Mouse (Mus musculus): ENCODE measurements around the gene Nap1l1. TPM values are rescaled to one million over a fixed set of nuclear protein-coding genes. Genes with fewer than 3 reads are reported as not detected.

Gene Nap1l1
- 200 and 254 TPM in 2 replicates for polyA plus RNA-seq (2012)

DNA sequence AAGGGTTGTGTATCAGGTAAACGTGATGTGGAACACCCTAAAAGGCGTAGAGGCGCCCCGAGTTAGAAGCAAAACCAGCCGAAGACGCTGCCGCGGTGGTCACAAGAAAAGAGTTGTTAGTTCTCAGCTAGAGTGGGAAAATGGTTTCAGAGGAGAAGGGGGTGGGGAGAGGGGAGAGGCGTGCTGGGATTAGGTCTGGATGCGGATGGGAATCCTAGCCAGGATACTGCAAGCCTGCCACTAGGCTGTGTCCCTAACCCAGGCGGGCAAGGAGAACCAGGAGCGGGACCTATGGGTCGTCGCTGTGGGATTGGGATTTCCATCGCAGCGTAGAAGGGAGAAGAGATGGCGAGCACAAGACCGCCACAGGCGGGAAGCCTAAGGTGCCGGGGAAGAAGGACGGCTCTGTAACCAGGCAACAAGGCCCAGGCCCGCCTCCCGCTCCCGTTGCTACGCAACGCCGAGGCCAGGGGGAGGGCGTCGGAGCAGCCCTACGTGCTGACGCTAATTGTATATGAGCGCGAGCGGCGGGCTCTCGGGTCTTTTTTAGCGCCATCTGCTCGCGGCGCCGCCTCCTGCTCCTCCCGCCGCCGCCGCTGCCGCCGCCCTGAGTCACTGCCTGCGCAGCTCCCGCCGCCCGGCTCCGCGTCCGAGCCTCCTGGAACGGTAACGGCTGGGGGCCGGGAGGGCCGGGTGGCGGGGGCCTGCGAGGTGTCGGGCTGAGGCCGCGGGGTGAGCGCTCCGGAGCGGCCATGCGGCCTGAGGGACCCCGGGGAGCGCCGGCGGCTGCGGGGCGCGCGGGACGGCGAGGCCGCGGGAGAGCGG, at the start of gene Nap1l1:
Gene Nap1l1, plus strand, starts transcription at position 538 of the 825 bp plus-strand sequence.
- TF ChIP-seq GATA1 (IDR thresholded peaks at IDR 0.05; ENCODE audit: low read length) = no peak

GRCm38 (mm10) chr10:111426491-111426890, 46.5 kb upstream of the Nap1l1 start:
- no peak for TF ChIP-seq GATA1 (IDR thresholded peaks at IDR 0.05; ENCODE audit: low read length)

DNA sequence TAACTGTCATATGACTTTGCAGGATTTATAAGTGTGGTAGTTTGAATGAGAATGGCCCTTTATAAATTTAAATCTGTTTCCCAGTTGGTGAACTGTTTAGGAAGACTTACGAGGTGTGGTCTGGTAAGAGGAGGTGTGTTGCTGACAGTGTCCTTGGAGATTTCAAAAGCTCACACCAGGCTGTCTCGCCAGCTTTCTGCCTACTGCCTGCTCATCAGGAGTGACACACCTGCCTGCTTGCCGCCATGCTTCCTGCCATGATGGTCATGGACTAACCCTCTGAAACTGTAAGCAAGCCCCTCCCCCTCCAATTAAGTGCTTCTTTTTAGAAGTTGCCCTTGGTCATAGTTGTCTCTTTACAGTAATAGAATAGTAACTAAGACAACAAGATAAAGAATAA, 39.5 kb upstream of the Nap1l1 start:
- TF ChIP-seq GATA1 (IDR thresholded peaks at IDR 0.05; ENCODE audit: low read length) = no peak

GRCm38 (mm10) chr10:111441034-111441440, 32.0 kb upstream of the Nap1l1 start:
- no peak for TF ChIP-seq GATA1 (IDR thresholded peaks at IDR 0.05; ENCODE audit: low read length)

DNA sequence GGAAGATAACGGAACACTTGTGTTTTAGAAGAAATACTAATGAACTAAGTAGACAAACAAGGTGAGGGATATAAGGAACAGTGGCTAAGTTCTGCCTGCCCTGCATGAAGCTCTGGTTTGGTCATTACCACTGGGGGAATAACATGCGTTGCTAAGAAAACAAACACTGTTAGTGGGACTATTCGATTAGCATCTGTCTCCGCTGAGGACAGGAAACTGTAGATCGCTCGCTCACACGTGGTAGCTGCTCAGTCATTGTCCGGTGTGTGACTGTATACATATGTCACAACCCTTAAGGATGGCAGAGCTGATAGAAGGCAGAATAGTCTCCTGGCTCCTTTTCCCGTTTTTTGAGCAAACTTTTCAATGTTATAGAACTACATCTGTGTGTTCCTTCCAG, 28.8 kb upstream of the Nap1l1 start:
- TF ChIP-seq GATA1 (IDR thresholded peaks at IDR 0.05; ENCODE audit: low read length) = no peak

- TF ChIP-seq GATA1 (IDR thresholded peaks at IDR 0.05; ENCODE audit: low read length) = no peak
Measured at GRCm38 (mm10) chr10:111445939-111446671, 26.9 kb upstream of the Nap1l1 start.

DNA sequence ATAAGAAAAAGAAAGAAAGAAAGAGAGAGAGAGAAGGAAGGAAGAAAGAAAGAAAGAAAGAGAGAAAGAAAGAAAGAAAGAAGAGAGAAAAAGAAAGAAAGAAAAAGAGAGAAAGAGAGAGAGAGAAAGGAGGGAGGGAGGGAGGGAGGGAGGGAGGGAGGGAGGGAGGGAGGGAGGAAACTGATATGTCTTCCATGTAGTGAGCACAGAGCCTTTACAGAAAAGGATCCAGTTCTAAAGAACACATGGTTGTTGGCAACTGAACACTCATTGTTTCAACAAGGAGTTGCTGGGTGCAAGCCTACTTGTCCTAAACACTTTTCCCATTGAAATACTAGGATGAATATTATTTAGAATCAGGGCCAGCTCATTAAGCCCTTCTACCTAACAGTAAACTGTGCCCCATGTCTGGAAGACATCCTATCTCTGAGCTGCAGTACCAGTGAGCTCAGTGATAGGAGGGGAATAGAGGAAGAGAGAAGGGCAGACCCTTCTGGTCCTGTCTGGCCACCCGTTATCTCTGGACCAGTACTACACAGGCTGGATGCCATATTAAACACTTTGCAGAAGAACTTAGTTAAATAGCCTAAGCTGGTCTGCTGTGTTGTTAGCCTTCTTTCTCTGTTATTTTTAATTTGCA, 21.2 kb upstream of the Nap1l1 start:
- no peak for TF ChIP-seq GATA1 (IDR thresholded peaks at IDR 0.05; ENCODE audit: low read length)

GRCm38 (mm10) chr10:111452426-111452825, 20.6 kb upstream of the Nap1l1 start:
- TF ChIP-seq GATA1 (IDR thresholded peaks at IDR 0.05; ENCODE audit: low read length) = no peak

DNA sequence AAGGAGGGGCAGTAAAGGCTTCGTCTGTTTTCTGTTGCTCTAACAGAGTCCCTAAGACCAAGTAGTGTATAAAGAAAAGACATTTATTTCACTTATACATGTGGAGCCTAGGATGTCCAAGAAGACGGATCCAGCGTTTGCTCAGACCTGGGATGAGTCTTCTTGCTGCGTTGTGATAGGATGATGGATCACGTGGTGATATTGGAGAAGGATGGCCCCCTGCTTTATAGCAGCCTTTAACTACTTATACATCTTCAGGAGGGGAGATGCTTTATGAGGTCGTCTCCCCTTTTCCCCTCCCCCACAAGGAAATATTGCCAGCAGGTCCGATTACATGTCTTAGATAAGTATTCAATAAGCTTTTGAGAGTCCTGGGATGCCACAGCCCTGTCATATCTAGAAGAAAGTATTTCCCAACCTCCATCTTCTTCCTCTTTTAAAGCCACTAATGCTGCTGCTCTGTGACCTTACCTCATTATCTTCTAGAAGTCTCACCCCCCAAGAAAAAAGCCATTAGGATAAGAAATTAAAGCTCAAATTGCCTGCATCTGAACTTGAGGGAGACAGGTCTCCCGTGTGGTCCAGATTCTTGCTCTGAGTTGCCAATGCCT, 18.2 kb upstream of the Nap1l1 start:
- no peak for TF ChIP-seq GATA1 (IDR thresholded peaks at IDR 0.05; ENCODE audit: low read length)

DNA sequence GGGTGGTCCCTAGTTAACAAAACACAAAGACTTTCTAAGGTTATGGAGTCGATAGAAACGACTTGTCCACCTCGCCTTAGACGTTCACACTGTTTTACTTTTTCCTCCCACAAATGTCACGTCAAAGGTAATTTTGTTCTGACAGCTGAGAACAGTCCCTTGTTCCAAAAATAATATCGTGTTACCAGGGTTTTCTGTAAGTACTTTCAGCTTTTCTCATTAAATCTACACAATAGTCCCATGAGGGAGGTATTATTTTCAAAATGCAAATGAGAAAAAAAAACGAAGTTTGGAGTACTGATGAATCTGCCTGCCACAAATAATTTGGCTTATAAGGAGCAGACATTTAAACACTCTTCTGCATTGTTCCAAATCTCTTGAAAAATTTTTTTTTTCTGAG, 14.9 kb upstream of the Nap1l1 start:
- TF ChIP-seq GATA1 (IDR thresholded peaks at IDR 0.05; ENCODE audit: low read length) = no peak

DNA sequence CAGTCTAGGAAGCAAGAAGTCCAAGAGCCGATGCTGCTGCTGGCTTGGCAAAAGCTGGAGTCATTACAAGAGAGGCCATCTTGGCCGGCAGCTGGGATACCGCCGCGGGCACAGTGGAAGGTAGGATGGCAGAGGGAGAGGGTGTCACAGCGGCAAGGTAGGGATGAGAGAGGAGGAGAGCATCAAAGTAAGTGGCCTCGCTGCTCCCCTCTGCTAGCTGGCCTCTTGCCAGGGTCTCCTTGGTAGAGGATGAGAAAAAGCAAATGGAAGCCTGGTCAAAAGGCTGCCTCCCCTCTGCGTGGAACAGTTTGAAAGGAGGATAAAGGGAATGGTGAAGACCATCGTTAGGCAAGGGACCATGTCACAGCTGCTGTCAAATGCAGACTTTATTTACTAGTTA, 14.0 kb upstream of the Nap1l1 start:
- no peak for TF ChIP-seq GATA1 (IDR thresholded peaks at IDR 0.05; ENCODE audit: low read length)

GRCm38 (mm10) chr10:111459874-111460273, 13.1 kb upstream of the Nap1l1 start:
- TF ChIP-seq GATA1 (IDR thresholded peaks at IDR 0.05; ENCODE audit: low read length) = no peak

DNA sequence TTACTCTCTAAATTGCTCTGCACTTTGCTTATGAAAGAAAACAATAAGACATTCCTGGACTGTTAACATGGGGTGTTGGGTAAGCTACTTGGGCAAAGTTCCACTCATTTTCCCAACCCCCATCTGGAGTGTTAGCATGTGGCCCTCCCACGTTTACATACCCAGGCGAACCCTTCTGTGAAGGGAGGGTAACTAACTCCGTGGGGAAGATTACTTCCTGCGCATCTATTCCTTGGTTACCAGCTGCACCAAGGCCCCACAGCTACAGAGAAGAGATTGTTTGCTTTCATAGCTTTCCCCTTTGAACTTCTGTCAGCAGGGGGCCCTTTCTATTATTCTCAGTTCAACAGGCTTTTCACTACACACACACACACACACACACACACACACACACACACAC, 12.6 kb upstream of the Nap1l1 start:
- no peak for TF ChIP-seq GATA1 (IDR thresholded peaks at IDR 0.05; ENCODE audit: low read length)

DNA sequence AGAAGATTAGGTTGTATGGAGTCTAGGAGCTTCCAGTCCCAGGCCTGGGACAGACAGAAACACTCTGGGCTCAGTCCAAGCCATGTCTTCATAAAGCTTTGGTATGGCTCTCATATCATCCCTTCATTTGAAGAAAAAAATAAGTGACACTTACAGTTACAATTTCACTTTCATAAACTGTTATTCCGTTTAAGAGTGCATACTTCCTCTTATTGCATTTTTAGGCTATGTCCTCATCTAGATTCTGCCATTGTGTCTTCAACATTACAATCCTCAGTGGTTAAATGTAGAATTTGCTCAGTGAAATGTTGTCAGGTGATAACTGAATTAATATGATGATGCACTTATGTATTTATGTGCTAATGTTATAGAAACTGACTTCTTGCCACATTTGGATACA, 8.2 kb upstream of the Nap1l1 start:
- no peak for TF ChIP-seq GATA1 (IDR thresholded peaks at IDR 0.05; ENCODE audit: low read length)

GRCm38 (mm10) chr10:111465409-111465808, 7.6 kb upstream of the Nap1l1 start:
- no peak for TF ChIP-seq GATA1 (IDR thresholded peaks at IDR 0.05; ENCODE audit: low read length)

DNA sequence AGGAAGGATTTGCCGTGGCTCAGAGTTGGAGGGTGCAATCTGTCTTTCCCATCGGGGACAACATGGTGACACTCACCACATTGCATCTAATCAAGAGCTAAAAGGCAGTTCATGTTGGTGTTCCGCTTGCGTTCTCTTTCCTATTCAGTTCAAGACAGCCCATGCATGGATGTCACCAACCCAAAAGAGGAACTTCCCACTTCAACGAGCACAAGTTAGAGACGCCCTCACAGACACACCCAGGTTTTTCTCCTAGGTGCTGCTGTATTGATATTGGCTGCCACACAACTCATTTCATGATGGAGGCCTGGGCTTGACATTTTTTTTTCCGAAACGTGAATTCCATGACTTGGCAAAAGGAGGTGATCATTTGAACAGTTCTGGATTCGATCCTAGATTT, 1.9 kb upstream of the Nap1l1 start:
- no peak for TF ChIP-seq GATA1 (IDR thresholded peaks at IDR 0.05; ENCODE audit: low read length)

All from G1E-ER4 (cell line).